Comparison of ENCODE assay signal across 20 mouse cellular contexts in the genomic region with DNA sequence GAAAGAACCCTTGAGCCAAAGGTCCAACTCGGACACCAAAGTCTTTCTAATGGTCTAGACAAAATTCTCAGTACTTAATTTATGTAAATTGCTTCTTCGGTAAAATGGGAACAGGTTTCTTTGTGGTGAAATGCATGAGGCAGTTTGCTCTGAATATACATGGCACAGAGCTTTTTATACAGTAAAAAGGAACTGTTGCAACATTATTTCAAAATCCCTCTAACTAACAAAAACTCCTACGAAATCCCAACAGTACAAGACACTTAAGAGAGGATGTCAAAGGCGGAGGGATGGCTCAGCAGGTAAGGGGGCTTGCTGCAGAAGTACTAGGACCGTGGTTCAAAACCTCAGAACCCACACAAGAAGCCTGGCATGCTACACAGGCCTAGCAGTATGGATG.
A peak's percentile ranks its signal among the peaks of the same experiment; 100 is the strongest.
DNase-seq lines count a peak whose midpoint lies in the region; ATAC-seq lines count a peak whose summit lies in the region.
"Had no signal": no experiment of that assay in that cellular context is flagged by ENCODE, and none has a peak within 500 bp of the region (broad histone marks: within the 10 kb centered on the region; RNA-seq: fewer than 3 reads in every experiment).

No protein-coding gene starts in this region.

- peak; percentile 61 for ATAC-seq in granulocyte monocyte progenitor cell, adult 5-6 weeks (replicated peaks; ENCODE audit: poor library complexity, severe bottlenecking)
- ATAC-seq in megakaryocyte progenitor cell, adult 5-6 weeks (replicated peaks; ENCODE audit: poor library complexity) = peak; percentile 73
- ATAC-seq in activated CD4-positive, CD25-positive, alpha-beta regulatory T cell, adult 4 months = no peak
- ATAC-seq: CD4-positive, CD25-positive, alpha-beta regulatory T cell, adult 4 months; Patski had no signal

- DNase-seq in 416B (ENCODE audit: low read depth) = peak; percentile 2
- no peak for DNase-seq in spleen, adult 12 weeks (ENCODE audit: low spot score)
- DNase-seq in thymus, postnatal 10 days (ENCODE audit: low spot score in 2 of 2) = no peak
- DNase-seq: adrenal gland, adult 2 months; adrenal gland, adult 8-10 months; adrenal gland, postnatal 10 days; adrenal gland, postnatal 14 days; adrenal gland, postnatal 25 days; adrenal gland, postnatal 36 days; B cell, adult 2 months; cerebellum, adult 11 months; cerebellum, adult 11-12 months; cerebellum, adult 18-20 months; cerebellum, adult 2 months; cerebellum, adult 8-10 months had no signal
